Mouse (Mus musculus) urinary bladder, adult 2 months (tissue): ENCODE results near the gene Kynu. TPM values are rescaled to one million over a fixed set of nuclear protein-coding genes. Genes with fewer than 3 reads are reported as not detected.

Experiments
- DNase-seq: peaks from one replicate; pipeline ENCODE4 v3.0.0; 2022; ENCODE audit warnings: low spot score
- polyA plus RNA-seq: library from polyadenylated mRNA; depleted of rRNA; stranded (reverse); fragments of >200 nt; gene quantifications from 2 replicates; pipeline ENCODE4 v1.2.3, GENCODE M21; 2012; rRNA removed

Kynu gene
- 0.25 and 0.34 TPM in 2 replicates for polyA plus RNA-seq

DNA sequence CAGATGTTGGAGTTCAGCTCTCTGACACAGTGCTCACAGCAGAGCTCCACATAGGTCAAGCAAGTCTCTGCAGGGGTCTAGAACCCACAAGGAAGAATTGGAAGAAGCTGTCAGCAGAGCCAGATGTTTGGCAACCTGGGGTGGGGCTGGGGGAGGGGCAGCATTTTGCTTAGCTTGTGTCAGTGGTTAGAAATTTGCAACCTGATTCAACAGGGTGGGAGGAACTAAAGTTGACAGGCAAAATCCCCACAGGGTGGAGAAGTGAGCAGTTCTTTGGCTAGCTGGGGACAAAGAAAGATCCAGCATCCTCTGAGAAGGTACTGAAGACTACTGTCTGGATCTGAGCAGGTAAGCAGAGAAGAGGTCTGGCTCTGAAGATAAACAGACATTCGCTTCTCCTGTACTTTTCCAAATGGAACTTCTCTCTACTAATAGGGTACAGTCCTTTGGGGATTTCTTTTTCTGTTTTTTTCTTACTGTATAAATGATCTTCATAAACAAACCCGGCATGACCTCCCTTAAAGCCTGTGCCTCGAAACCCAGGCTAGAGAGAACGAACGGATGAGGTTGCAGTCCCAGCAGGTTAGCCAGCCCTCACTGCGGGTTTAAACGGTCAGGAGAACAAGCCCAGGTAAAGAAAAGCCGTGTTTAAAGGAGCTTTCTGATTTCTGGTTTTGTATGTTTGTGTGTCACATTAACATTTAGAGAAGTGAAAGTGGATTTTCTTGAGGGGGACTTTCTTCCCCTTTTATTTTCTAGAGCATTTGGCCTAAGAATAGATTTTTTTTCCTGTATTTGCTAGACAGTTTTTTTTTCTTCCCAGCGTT lies at the start of gene Kynu:
Kynu (plus strand) TSS at position 268 of the 827 bp plus-strand sequence.
- no peak for DNase-seq

GRCm38 (mm10) chr2:43506182-43506581 lies 48.9 kb upstream of the Kynu start:
- no peak for DNase-seq

GRCm38 (mm10) chr2:43513852-43514251 lies 41.3 kb upstream of the Kynu start:
- no peak for DNase-seq

DNA sequence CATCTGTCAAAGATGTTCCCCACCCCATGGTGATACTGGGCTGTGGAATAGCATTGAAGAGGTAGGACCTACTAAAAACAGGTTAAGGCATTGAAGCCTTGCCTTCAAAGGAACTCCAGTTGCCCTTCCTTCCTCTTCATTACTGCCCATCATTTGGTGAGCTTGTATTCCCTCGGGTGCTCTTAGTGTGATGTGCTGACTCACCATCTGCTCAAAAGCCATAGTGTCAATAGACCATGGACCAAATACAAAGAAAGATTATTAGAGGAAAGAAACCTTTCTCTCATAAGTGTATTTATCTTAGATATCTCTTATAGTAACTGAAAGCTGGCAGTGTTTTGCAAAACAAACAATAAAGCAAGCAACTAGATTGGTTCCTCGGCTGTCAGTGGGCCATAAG lies 20.7 kb upstream of the Kynu start:
- no peak for DNase-seq

- no peak for DNase-seq
Observed at GRCm38 (mm10) chr2:43542615-43543014, 12.5 kb upstream of the Kynu start.

- no peak for DNase-seq
Observed at GRCm38 (mm10) chr2:43545665-43546064, 9.5 kb upstream of the Kynu start.

DNA sequence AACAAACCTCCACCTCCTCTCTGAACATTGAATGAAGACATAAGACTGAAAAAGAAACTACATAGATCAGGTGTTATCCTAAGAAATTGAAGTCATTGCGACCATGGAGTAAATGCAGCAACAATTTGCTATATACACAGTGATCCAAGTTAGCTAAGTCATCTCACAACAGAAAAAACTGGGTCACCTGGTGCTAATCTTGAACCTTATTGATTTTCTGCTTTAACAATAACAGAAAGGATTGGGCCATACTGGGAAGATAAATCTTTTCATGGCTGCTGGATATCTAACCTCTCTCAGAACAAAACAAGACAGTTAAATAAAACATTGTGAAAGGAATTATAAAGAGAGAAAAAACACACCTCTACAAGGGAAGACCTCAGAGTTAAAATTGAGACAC lies 8.7 kb upstream of the Kynu start:
- no peak for DNase-seq

- DNase-seq = no peak
Observed at GRCm38 (mm10) chr2:43554216-43554615, 913 bp upstream of the Kynu start.

GRCm38 (mm10) chr2:43555889-43556285 lies 758 bp downstream of the Kynu start:
- no peak for DNase-seq

DNA sequence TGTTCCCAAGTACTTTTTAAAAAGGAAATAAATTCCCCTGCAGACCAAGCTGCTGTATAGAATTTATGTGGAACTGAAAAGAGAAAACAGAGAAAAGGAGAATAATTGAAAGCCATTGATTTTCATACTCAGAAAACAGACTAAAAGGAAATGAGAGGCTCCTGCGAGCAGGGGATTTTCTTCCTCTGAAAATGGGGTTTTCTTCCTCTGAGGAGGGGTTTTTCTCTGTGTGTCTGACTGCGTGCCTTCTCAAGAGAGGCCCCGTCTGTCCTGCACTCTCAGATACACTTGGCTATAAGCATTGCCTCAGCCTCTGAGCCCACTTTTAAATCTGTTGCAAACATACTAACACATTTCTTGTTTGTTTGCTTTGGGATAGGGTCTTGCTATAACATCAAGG lies 1.9 kb downstream of the Kynu start:
- no peak for DNase-seq

- no peak for DNase-seq
Observed at GRCm38 (mm10) chr2:43561209-43561608, 6.1 kb downstream of the Kynu start.

DNA sequence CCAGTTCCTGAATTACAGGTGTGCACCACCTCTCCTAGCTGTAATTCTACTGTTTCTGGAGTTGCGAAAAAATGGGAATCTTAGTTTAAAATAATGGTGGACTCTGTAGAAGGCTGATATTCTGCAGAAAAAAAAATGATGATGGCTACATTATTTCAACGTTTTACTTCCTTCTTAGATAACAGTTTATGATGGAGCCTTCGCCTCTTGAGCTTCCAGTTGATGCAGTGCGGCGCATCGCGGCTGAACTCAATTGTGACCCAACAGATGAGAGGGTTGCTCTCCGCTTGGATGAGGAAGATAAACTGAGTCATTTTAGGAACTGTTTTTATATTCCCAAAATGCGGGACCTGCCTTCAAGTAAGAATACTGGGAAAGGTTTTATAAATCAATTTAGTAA lies 7.7 kb downstream of the Kynu start:
- DNase-seq = no peak

DNA sequence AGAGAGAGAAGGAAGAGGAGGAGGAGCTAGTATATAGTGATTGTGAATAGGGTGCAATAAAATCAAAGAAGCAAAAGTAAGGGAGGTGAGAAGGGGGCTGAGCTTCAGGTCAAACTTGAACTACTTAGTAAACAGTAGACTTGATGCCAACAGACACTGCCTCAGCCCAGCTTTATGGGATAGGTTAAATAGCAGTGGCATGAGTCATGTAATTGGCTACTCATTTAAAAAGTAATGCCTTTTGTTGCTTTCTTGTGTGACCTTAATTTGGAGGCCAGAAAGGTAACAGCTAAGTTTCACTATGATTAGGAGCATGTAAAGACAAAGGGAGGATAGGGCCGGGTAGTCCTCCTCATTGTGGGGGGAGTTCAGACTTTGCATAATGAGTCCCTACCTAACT lies 13.3 kb downstream of the Kynu start:
- DNase-seq = no peak

GRCm38 (mm10) chr2:43573526-43573925 lies 18.4 kb downstream of the Kynu start:
- no peak for DNase-seq

GRCm38 (mm10) chr2:43583243-43583812 lies 28.2 kb downstream of the Kynu start:
- no peak for DNase-seq

DNA sequence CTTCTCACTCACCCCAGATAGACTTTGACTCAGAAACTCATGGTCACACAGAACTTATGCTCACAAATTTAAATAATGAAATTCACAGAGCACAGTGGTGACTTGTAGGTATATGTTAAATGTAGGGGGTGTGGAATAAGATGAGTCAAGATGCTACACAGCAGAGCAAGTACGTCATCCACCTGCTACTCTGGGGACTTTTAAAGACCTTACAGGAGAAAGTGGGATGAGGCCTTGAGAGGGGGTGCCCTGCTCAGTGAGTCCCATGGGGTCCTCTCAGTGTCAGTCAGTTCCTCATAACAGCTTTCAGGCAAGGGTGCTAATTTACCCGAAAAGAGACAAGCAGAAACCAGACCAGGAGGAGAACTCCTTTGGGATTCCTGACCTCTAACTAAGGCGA lies 30.4 kb downstream of the Kynu start:
- no peak for DNase-seq

GRCm38 (mm10) chr2:43587832-43588231 lies 32.7 kb downstream of the Kynu start:
- no peak for DNase-seq

DNA sequence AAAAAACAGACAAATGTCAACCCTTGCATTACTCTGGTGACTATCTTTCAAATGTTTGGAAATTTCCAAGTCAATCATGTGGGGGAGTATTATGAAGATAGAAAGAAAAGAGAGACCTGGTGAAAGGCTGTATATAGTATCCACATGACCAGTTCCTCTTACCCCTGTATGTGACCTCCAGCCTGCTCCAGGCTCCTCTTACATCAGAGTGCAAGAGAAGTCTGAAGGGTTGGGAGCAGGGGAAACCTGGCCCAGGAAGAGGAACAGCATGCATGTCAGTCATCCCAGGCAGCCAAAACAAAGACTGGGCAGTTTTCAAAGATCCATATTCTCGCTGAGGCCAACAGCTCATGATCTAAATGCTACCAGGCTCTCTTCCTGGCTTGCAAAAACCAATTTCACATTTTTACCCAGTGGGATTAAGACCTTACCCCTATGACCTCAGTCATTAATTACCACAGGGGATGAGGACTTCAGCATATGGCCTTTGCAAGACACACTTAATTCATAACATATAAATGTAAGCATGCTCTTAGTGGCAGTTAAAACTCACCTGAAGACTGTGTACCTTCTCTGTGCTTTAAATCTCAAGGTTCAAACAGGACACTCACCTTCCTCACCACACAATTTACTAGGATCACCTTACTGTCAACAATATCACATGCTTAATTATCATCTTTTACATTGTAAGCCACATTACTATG lies 37.0 kb downstream of the Kynu start:
- DNase-seq = no peak

DNA sequence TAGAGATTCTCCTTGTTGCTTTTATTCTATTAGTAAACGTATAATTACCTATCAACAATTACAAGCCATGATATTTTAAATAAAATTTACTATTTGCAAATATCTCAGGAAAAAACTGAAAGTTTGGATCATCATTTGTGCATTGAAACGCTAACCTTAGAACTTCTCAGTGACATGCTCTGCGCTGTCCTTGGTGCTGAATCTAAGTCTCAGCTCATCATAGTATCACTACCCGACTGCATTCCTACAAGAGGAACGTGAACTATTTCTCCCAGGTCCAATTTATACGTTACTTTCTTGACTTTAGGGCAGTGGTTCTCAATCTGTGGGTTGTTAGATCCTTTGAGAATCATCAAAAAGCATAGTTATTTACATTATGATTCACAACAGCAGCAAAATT lies 58.4 kb downstream of the Kynu start:
- no peak for DNase-seq

GRCm38 (mm10) chr2:43621140-43621539 lies 66.0 kb downstream of the Kynu start:
- no peak for DNase-seq

DNA sequence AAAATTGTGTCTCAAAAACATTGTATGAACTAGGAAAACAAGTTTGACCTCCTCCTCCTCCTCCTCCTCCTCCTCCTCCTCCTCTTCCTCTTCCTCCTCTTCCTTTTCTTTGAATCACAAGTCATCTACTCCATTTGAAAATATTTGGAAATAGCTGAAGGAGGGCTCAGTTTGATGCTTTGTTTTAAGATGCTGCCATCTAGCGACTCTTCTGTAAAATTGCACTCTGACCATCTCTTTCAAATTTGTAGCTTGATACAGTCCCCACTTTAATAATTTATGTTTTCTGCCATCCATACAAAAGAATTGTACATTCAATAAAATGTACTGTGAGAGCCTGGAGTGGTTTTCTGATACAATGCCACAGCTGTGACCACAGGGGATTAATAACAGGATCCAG lies 67.7 kb downstream of the Kynu start:
- DNase-seq = no peak

DNA sequence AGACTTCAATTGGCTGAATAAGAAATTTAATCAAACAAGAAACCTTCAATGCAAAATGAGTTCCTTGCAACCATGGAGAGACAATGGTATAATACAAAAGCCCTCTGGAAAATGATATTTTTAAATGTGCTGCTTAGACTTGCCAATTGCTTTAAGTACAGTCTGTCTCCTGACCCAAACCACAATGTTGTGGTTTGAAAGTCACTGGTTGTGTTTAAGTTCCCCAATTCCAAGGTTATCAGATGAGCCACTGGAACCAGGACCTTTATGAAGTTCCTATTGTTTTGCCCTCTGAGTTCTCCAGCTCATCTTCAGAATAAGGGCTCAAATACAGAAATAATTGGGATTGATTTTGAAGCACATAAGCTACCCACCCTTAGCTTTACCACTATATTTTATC lies 76.7 kb downstream of the Kynu start:
- DNase-seq = no peak

DNA sequence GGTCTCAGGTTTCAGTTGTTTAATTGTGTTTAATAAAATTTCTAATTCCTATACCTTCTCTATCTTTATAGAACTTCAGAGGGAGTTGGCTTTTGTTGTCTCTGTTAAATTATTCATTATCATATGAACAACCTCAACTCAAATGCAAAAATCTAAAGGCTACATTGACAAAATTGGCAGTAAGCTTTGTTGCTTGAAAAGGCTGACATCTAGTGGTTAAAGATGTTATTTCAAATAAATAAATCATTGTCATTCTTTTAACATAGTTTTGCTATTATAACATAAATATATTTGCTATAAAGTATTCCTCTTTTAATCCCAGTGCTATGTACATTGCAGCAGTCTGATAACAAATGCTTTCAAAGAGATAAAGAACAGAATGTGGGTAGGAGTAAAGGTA lies 81.4 kb downstream of the Kynu start:
- no peak for DNase-seq
